Mouse (Mus musculus): Measurements from ENCODE around the gene Sugct.
A peak's percentile ranks its signal among the peaks of the same experiment; 100 is the strongest.

Sugct gene

DNA sequence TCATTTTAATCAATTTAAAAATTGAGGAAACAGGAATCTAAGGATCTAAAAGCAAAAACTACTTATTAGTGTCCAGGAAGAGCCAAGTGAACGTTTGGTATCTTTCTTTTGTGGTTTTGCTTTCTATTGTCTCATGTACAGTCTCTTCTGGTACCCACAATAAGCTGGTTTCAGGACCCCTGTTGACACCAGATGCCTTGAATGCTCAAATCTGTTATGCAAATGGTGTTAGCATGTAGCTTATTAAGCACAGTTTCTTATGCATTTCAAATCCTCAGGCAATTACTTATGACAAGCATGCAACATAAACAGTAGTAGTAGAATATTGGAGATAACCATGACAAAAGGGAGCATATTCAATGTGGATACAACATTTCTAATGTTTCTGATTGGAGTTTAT lies 407.0 kb downstream of the Sugct start:
- DNase-seq: no peak

DNA sequence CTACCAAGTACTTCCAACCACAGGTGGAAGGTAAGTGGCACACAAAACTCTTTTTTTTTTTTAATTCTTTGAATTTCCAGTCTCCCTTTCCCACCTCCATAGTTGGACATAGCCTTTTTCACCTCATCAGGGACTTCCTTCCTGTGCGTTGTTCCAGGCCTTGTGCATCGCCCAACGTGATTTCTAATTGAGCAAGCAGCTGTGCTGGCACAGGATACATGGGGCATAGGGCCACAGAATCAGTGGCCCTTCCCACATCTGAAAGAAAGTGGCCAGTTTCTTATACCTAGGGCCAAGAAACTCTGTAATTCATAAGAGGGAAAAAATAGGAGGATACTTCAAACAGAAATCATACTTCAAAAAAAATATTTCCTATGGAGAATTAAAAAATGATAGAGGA lies 449.4 kb downstream of the Sugct start:
- no peak for DNase-seq

DNA sequence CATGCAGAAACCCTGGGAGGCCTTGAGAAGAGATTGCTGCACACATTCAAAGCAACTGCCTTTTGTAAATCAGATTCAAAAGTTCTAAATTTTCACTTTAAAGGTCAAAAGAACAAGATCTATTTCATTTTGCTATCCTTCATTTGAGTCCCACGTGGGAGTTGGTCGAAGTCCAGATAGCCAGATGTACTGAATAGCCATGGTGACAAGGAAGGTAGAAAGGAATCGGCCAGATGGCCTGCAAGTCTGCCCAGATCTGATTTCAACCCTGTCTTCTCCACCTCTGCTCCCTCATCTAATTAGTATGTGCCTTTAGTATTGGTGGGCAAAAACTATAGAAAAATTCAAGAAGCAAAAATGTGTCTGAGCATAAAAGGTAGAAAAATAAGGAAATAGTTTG lies 478.8 kb downstream of the Sugct start:
- DNase-seq: no peak

DNA sequence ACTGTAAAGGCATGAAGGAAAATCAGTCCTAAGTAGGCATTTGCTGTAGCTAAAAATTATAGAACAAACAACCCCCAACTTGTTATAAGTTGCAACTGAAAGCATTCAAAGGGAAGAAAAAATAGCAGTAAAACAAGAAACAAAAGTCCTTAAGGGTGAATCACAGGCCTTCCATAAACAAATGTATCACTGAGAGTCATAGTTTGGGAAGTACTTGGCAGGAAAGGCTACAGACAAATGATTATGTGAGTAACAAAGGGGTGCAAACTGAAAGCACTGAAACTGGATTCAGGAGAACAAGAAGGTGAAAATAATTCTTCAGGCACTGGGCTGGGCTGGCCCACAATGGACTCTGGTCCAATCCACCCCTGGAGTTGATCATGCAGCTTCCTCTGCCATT lies 482.7 kb downstream of the Sugct start:
- no peak for DNase-seq

DNA sequence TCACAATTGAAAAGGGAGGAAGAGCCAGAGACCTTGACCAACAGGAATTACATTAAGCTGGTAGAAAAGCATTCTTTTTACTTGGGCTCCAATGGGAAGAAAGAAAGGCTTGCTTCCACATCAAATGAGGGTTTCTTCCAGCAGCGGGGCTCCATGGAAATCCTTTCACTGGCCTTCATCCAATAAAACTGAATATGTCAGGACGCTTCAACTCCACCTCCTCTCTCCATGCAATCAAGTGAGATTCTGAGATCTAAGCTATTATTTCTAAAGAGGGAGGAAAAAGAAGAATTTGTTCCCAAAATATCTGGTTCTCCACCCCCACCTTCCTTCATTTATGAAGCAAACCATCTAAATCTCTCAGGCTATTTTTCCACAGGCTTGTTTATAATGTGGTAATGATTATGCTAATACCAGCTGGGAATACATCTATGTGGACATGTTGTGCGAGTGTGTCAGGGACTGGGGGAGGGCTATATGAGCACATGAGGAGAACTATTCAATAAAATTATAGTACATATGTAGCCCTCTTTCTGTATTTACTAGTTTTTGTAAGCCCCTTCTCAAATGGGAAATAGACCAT lies 505.1 kb downstream of the Sugct start:
- no peak for DNase-seq

DNA sequence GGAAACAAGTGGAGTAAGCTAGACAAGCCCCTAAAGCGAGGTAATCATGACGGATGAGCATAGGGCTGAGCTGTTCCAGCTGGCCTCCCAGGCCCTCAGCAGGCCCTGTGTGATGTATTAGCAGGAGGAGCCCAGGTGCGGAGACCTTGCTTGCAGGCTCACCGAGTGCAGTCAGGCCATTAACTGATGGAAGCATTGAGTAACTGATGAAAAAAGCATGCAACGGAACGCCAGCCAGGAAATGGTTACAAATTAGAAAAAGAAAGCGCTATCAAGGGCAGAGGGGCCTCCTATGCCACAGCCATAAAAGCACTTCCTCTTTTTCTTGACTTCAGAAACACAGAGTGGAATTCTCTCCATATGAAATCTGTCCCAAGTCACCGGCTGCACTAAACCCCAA lies 510.1 kb downstream of the Sugct start:
- DNase-seq: peak in 1 of 2 experiments; percentile 26

DNA sequence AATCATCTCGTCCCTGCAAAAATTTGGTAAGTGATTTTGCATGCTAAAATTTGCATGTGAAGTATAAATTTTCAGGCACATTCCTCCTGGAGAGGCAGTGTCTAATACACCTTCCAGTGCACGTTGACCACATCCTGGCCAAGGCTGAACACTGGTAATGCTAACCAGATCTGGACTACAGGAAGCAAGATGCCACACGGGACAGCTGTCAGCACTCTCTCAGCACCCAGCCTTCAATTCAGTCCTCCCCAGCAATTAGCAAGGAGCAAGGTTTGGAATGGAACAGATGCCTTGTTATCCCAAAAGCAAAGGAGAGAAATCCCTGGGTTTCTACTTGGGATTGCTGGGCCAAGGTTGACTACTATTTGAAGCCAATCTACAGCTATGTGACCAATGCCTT lies 529.4 kb downstream of the Sugct start:
- DNase-seq: no peak

DNA sequence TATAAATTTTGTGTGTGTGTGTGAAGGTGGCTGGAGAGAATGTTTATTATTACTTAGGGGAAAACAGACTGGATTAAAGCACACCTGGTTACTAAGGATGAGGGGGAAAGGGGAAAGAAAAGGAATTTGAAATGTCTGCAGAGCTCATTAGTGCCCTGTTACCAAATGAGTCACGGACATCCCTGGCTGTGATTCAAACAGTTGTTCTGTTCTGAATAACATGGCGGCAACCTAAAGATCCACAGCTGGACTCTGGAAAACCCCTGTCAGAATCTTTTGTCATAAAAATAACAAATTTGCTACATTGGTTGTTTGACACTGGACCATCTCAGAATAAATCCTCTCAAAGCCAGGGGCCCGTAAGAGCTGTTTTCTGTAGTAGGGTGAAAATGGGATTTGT lies 530.6 kb downstream of the Sugct start:
- no peak for DNase-seq

DNA sequence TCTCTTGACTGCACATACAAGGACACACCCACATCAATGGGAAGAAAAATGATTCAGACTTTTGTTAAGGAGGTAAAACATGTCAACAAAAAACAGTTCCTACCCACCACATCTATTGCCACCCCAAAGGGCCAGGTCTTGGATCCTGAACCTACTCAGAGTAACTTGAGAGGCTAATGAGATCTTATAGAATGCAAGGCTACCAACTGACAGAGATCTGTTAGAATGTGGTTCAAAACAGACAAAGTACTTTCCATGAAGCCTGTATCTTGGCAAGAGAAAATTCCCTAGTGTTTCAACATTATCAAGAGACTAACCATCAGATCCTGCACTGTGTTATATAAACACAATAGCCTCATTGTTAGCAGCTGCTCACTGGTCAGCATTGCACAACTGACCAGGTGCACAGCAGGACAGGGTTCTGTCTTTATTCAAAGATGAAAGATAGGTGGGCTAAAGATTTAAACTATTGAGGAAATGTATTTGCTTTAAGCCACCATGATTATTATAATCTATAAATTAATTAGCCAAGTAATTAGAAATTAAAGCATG lies 548.8 kb downstream of the Sugct start:
- DNase-seq: no peak

DNA sequence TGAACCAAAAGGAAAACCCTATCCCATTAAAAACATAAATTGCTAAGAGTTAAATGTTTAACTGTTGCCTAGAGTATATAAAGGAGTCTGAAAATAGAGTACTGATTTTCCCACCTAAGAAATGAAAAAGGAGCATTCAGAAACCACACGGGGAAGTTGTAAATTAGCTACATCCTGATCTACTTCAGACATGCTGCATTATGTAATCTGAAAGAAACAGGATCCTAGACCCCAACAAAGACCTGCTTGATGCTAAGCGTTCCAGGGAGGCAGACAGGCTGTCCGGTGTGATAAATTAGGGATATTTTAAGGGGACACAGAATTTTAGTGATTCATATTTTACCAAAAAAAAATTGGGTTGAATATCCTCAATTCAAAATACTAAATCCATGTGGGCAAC lies 579.3 kb downstream of the Sugct start:
- no peak for DNase-seq

DNA sequence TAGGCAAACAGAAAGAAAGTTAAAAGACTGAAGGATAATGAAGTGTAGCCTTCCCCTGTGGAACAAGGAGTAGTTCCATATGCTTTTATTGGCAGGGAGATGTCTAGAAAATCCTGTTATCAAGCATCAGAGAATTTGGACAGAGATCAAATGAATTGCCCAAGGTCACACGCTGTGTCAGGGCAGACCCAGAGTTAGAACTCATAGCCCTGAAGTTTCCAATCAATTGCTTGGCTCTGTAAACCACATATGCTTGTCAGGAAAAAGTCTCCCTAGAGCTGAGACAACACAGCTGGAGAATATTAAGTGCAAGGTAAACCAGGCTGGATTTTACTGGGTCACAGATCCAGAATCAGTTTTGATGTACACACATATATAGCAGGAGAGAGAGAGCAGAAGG lies 593.0 kb downstream of the Sugct start:
- no peak for DNase-seq

DNA sequence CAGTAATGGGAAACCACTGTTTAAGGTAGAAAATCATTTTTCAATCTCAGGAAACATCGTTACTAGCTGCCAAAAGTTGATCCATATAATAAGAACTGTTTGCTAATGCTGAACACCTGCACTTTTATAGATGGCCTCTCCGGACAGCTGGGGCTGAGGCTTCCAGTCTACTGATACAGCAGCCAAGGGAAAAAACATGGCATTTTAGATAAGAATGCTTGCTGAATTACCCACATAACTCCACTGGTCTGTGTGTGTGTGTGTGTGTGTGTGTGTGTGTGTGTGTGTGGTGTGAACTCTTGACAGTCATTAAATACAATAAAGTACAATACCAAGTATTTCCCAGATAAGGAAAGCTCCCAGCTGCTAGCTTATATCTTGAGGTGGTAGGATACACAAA lies 608.8 kb downstream of the Sugct start:
- DNase-seq: no peak

DNA sequence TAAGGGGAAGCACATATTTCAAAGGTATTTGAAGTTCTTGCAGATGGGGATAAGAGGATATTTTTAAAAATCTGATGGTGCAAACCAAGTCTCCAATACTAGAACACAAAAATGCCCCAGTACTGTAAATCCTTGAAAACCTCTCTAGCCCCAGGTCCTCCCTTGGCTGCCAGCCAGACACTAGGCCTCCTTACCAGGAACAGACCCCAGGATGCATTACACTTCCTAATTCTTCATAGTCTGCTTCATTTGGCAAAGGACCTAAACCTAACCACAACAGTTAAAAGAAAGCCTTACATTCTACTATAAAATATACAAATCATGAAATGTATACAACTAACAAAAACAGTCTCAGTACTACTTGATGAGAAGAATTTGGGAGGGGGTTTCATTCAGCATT lies 609.2 kb downstream of the Sugct start:
- no peak for DNase-seq

DNA sequence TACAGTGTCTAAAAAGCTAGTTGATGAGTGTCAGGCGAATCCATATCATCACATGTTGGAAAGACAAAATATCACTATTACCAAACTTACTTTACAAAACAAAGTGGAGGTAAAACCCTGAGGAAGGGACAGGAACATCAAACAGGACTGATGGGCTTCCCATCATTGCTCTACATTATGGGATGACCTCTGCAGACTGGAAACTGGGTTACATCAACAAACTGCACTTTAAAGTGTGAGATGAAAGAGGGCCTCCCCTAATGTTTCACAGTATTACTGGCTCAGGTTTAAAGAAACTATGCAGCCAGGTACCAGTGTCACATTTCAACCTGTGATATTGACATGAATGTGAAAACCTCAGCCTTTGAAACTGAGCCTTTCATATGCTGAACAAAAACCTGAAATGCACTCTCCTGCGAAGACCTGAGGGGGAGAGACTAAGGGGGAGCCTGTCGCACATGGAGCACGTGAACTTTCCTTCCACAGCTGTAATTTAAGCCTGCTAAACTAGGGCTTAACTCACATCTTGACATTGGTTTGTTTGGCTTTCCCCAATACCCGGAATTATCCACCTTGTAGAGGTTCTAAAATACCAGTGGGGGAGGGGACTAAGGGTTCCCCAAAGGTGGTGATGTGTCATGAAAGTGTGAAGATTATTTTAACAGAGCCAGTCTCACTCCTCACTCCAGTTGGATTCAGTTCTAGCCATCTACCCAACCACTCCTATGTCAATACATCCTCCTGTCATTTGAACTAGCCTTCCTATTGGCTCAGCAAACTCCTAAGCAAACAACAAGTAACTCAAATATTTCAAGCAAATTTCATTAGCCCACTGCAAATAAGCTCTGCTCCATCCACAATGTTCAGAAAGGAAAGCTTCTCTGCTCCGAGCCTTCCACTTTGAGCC lies 610.2 kb downstream of the Sugct start:
- no peak for DNase-seq

DNA sequence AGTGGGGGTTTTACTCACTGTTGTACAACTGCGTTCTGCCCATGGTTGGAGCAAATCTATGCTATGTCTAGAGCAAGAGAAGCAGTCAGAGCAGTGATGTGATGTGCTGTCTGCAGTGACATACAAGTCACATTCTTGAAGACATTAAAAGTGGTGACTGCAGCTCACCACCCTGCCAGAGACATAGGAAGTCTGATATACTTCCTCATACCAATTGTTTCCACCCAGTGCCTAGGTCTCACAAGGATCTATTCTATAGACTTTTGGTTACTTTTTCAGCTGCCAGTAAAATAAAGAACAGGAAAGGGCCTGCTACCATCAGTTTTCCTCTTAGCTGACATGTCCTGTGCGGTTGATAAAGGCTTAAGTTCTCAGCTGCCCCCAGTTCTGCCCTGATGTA lies 613.7 kb downstream of the Sugct start:
- no peak for DNase-seq

DNA sequence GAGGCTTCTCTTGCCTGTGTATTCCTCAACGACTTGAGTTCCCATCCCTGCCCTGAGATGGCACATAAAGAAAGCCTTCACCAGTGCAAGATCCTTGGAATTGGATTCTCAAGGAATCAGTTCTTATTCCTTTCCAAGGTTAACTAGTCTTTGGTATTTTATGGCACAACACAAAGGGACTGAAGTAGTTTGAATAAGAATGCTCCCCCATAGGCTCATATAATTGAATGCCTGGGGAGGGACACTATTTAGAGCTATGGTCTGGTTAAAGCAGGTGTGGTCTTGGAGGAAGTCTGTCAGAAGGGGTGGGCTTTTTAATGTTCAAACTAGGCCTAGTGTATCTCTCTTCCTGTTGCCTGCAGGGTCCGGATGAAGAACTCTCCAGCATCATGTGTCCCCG lies 629.8 kb downstream of the Sugct start:
- DNase-seq: no peak

DNA sequence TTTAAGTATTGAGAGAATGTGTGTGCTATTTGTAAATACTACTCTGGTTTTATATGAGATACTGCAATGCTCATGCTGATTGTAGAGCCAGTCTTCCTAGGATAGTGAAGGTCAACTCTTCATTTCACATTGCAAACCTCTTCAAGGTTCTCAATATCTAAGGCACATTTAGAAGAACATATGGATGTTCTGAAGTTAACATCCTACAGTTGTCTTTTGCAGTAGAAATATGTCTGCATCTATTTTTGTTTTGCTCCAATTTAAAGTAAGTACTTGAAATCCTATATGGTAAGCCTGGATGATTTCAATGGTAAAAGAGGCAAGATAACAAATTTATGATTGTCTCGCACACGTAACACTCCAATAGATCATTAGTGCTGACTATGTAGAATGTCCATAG lies 638.7 kb downstream of the Sugct start:
- DNase-seq: no peak

DNA sequence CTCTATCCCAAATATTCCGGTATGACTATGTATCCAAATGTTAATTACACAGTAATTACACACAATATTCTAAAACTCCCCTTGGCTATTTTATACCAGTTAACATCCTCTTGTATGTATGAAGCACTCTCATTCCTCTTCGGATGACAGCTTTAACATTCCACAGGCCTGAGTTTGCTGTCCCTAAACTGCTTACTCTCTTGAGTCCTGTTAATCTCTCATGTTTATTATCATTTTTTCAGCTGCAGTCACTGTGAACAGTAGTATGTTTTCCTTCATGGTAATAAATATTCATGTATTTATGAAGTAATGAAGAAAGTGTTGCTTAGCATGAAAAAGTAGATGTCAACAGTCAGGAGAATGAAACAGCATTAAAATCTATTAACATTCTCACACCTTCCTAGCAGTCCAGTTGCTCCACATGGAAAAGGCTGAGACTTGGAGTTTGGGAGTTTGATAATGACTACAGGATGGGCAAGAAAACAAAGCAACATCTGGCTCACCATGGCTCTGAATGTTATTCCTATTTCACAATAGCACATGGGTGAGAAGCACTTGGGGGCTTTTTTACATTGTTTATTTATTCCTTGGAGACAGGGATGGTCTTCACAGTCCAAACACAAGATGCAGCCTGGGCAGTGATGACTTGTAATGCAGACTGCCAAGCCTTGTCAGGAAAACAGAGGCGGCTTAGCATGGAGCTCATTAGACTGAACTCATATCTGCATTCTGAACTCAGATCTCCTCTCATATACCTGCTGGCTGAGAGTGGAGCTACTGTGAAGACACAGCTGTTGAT lies 651.7 kb downstream of the Sugct start:
- no peak for DNase-seq

DNA sequence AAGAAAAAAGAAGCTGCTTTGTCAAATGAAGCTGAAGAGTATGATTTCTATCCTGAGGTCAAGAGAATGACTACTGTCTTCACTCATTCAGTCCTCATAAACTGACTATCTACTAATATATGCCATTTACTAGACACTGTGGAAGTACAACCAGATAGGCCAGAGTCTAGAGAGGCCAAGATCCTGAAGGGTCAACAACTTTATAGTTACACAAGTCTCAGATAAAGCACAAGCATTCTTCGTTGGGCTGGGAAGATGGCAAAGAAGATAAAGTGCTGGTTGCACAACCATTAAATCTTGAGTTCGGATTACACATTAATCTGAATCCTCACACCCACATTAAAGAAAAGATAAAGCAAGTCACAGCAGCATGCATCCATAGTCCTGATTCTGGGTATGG lies 653.0 kb downstream of the Sugct start:
- DNase-seq: no peak

DNA sequence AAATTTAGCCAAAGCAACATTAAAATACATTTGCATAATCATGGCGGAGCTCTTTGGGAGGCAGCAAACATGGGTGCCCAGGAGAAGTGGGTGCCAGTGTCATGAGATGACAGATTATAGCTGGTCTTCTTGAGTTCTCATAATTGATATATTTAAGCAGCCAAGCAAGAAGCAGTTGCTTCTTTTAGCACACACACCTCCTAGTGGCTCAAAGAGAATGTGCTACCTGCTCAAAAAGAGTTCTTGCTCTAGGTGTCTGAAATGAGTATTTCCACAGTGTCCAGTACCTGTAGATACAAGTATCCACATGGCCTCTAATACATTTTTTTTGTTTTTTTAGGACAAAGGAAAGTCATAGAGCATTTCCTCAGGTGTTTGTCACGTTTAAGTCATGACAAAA lies 655.6 kb downstream of the Sugct start:
- no peak for DNase-seq

DNA sequence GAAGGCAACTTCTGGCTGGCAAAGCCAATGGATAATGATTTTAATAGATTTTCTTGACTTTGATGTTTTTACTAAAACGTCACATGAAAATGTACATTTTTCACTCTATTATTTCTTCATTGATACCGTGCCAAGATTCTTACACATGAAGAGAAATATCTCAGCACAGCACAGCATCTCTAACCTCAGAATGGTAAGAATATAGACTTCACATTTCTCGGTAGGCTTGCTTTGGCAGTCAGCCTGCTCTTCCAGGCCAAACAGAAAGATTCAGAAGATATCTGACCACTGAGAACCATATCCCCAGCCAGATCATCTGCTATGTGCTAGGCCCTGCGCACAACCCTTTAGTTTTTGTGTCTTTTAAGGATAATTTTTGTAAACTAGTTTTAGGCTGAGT lies 657.0 kb downstream of the Sugct start:
- no peak for DNase-seq

DNA sequence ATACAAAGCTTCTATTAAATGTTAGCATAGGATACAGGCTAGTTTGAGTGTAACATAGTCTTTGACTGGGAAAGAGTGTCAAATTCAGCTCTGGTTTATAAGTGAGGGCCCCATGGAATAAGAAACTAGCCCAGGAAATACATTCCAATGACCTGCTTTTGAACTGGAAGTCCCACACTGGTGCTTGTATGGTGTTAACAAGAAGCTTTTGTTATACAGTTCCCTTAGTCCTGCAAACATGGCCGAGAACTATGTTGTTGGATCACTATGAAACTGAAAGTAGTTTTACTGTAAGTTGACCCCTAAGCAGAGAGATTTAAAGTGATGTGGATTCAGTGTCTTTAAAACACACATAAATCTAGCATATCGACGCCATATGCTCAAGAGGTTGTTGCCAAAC lies 657.5 kb downstream of the Sugct start:
- no peak for DNase-seq

DNA sequence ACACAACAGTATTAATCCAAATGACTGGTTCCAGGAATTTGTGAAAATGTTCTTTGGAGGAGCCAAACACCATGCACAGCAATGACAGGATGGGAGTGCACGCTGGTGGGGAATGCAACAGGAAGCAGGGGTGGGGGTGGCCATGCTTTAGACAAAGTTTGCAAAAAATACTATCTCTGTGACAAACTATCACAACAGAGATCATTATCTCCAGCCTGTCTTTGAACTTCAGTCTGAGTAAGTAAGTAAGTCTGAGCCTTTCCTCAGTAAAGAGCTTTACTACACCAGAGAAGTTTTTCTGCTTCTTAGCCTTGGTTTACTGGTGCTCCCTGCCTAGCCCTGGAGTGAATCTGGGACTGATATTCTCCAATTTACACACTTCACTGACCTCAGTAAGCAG lies 664.6 kb downstream of the Sugct start:
- DNase-seq: no peak

DNA sequence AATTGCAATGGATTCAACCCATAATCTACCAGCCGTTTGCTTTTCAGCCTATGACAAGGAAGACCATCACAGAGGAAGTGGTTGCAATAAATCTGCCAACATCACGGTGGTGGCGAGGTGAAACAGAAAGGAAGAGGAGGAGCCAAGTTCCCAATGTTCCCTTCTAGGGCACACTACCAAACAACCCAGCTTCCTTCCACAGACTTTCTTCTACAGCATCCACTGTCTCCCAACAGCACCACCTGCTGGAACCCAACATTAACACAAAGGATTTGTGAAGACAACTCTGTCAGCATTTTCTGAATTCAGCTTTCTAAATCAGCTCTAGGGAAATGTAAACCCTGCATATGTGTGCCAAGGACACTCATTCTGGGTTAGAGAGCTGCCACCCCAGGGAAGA lies 666.8 kb downstream of the Sugct start:
- peak; percentile 54 to 77 for DNase-seq
